Mouse (Mus musculus): ENCODE measurements around the gene Zdhhc13. TPM values are rescaled to one million over a fixed set of nuclear protein-coding genes. Genes with fewer than 3 reads are reported as not detected.

Gene Zdhhc13
- polyA plus RNA-seq, 1 experiment from 2014 or later: 37.0 TPM

DNA sequence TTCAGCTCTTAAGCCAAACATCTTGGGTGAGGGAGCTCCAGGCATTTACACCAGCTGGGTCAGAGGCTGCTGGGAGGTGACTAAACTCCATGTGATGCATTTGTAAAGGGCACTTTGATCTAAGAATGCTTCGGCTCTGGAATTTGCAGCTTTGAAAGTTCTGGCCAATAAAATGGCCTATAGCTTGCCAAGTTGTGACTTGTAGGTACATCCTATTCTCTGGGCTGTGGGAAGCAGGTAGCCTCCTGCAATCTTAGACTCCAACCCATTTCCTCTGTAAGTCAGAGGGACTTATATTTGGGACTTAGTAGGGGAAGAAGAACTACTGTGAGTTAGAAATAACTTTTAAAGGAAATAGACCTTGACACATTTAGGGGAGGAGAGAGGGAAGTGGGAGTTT lies 72.1 kb downstream of the Zdhhc13 start:
- H3K27me3 ChIP-seq (replicated peaks; ENCODE audit: control insufficient read depth, insufficient read depth, low read length): no peaks in the 10 kb centered on the region
- H3K4me1 ChIP-seq (ENCODE audit: control insufficient read depth, insufficient read depth, low read depth, low read length): no peaks in the 10 kb centered on the region
- H3K4me2 ChIP-seq (ENCODE audit: low read length): no peak overlapping the region
- no peak overlapping the region for H3K27ac ChIP-seq (ENCODE audit: low read depth, low read length)
- WGBS: 65% methylated on average over 1 of the region's 1 CpGs
- no peak overlapping the region for H3K4me3 ChIP-seq (ENCODE audit: low read length)
- no peak overlapping the region for H3K9ac ChIP-seq (ENCODE audit: low read depth, low read length)
- H3K9me3 ChIP-seq (ENCODE audit: control insufficient read depth, low read length): no peaks in the 10 kb centered on the region
- no peaks in the 10 kb centered on the region for H3K36me3 ChIP-seq (ENCODE audit: control insufficient read depth, insufficient read depth, low read length)
- no peak for ATAC-seq

DNA sequence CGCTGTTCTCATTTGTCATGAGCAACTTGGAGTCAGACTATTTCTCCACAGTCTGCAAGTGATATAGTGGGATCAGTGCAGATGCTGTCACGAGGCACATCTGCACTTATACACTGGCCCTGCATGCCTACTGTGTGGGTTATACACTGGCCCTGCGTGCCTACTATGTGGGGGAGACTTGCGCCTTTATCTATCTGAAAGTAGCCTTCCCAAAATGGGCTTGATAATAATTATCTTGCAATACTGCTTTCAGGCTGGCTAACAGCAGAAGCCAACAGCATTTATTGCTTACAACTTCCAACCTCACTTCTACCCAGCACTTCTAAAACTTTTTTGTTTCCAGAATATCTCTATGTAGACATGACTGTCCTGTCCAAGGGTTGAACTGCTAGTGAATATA lies 73.0 kb downstream of the Zdhhc13 start:
- no peaks in the 10 kb centered on the region for H3K4me1 ChIP-seq (ENCODE audit: control insufficient read depth, insufficient read depth, low read depth, low read length)
- no peaks in the 10 kb centered on the region for H3K9me3 ChIP-seq (ENCODE audit: control insufficient read depth, low read length)
- no peaks in the 10 kb centered on the region for H3K27me3 ChIP-seq (replicated peaks; ENCODE audit: control insufficient read depth, insufficient read depth, low read length)
- WGBS: 92% methylated on average over 4 of the region's 4 CpGs
- H3K36me3 ChIP-seq (ENCODE audit: control insufficient read depth, insufficient read depth, low read length): no peaks in the 10 kb centered on the region
- H3K4me3 ChIP-seq (ENCODE audit: low read length): no peak overlapping the region
- no peak for ATAC-seq
- H3K4me2 ChIP-seq (ENCODE audit: low read length): no peak overlapping the region
- H3K9ac ChIP-seq (ENCODE audit: low read depth, low read length): no peak overlapping the region
- no peak overlapping the region for H3K27ac ChIP-seq (ENCODE audit: low read depth, low read length)

DNA sequence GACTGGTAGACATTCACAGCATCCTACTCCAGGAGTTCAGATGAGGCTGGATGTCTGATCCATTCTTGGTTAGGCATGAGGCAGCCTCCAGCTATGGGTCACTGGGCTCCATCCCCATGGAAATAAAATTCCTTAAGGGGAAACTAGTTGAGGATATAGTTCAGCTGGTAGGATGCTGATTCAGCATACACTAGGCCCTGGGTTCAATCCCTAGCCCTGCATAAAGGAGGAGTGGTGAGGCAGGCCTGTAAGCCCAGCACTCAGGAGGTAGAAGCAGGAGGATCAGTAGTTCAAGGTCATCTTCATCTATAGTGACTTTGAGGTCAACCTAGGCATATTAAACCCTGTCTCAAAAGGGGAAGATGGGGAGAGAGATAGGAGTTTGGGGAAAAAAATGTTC lies 75.4 kb downstream of the Zdhhc13 start:
- Histone ChIP-seq H3K4me3 (ENCODE audit: low read length) (no peak overlapping the region), H3K9me3 (ENCODE audit: control insufficient read depth, low read length) (no peaks in the 10 kb centered on the region), H3K36me3 (ENCODE audit: control insufficient read depth, insufficient read depth, low read length) (no peaks in the 10 kb centered on the region), H3K27ac (ENCODE audit: low read depth, low read length) (no peak overlapping the region), H3K4me1 (ENCODE audit: control insufficient read depth, insufficient read depth, low read depth, low read length) (no peaks in the 10 kb centered on the region), H3K9ac (ENCODE audit: low read depth, low read length) (no peak overlapping the region), H3K27me3 (replicated peaks; ENCODE audit: control insufficient read depth, insufficient read depth, low read length) (no peaks in the 10 kb centered on the region), H3K4me2 (ENCODE audit: low read length) (no peak overlapping the region)
- ATAC-seq: no peak

DNA sequence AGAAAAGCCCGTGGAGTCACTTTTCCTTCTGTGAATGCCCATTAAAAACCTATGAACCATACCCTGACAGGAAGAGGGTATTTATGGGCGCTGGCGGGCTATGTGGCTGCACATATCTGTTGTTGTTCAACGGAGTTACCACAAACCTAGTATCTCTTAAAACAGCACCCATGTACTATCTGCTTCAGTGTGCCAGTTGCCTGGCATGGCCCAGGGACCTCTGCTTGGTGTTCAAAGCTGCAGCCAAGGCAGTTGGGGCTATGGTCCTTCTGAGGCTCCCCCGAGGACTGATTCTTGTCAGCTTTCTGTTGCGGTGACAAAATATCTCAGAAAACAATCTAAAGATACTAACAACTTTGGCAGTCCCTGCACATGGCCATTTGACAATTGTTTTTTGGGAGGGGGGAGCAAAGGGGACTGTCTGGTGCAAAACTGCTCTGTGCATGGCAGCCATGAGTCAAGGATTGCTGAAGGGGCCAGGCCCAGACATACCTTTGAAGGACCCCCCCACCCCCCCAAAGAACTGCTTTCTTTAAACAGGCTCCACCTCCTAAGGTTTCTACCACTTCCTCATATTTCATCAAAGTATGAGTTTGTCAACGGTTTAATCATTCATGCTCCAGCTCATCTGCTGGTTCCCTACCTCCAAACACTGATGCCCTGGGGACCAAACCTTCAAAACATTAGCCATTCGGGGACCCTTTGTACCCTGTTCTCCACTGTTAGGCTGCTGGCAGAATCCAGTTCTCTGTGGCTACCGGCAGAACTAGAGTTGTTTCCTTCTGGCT lies 76.1 kb downstream of the Zdhhc13 start:
- Histone ChIP-seq H3K4me2 (ENCODE audit: low read length) (no peak overlapping the region), H3K27me3 (replicated peaks; ENCODE audit: control insufficient read depth, insufficient read depth, low read length) (no peaks in the 10 kb centered on the region), H3K27ac (ENCODE audit: low read depth, low read length) (no peak overlapping the region), H3K9me3 (ENCODE audit: control insufficient read depth, low read length) (no peaks in the 10 kb centered on the region), H3K4me1 (ENCODE audit: control insufficient read depth, insufficient read depth, low read depth, low read length) (no peaks in the 10 kb centered on the region), H3K4me3 (ENCODE audit: low read length) (no peak overlapping the region), H3K36me3 (ENCODE audit: control insufficient read depth, insufficient read depth, low read length) (no peaks in the 10 kb centered on the region), H3K9ac (ENCODE audit: low read depth, low read length) (no peak overlapping the region)
- no peak for ATAC-seq
- WGBS: 90% methylated on average over 9 of the region's 9 CpGs

GRCm38 (mm10) chr7:48867576-48867975 lies 78.8 kb downstream of the Zdhhc13 start:
- no peaks in the 10 kb centered on the region for H3K9me3 ChIP-seq (ENCODE audit: control insufficient read depth, low read length)
- no peaks in the 10 kb centered on the region for H3K4me1 ChIP-seq (ENCODE audit: control insufficient read depth, insufficient read depth, low read depth, low read length)
- no peak overlapping the region for H3K4me3 ChIP-seq (ENCODE audit: low read length)
- no peak overlapping the region for H3K4me2 ChIP-seq (ENCODE audit: low read length)
- 89% methylated on average over 18 of the region's 18 CpGs for WGBS
- no peaks in the 10 kb centered on the region for H3K27me3 ChIP-seq (replicated peaks; ENCODE audit: control insufficient read depth, insufficient read depth, low read length)
- ATAC-seq: no peak
- no peak overlapping the region for H3K9ac ChIP-seq (ENCODE audit: low read depth, low read length)
- no peaks in the 10 kb centered on the region for H3K36me3 ChIP-seq (ENCODE audit: control insufficient read depth, insufficient read depth, low read length)
- no peak overlapping the region for H3K27ac ChIP-seq (ENCODE audit: low read depth, low read length)

- no peak overlapping the region for H3K9ac ChIP-seq (ENCODE audit: low read depth, low read length)
- WGBS: 90% methylated on average over 6 of the region's 6 CpGs
- ATAC-seq: no peak
Measured at GRCm38 (mm10) chr7:48870144-48870543, 81.3 kb downstream of the Zdhhc13 start.

GRCm38 (mm10) chr7:48870579-48871180 lies 81.9 kb downstream of the Zdhhc13 start:
- H3K4me1 ChIP-seq (ENCODE audit: control insufficient read depth, insufficient read depth, low read depth, low read length): no peaks in the 10 kb centered on the region
- H3K27me3 ChIP-seq (replicated peaks; ENCODE audit: control insufficient read depth, insufficient read depth, low read length): no peaks in the 10 kb centered on the region
- WGBS: 94% methylated on average over 21 of the region's 21 CpGs
- no peak overlapping the region for H3K4me3 ChIP-seq (ENCODE audit: low read length)
- no peak overlapping the region for H3K27ac ChIP-seq (ENCODE audit: low read depth, low read length)
- H3K9ac ChIP-seq (ENCODE audit: low read depth, low read length): no peak overlapping the region
- no peaks in the 10 kb centered on the region for H3K9me3 ChIP-seq (ENCODE audit: control insufficient read depth, low read length)
- H3K4me2 ChIP-seq (ENCODE audit: low read length): no peak overlapping the region
- H3K36me3 ChIP-seq (ENCODE audit: control insufficient read depth, insufficient read depth, low read length): no peaks in the 10 kb centered on the region
- ATAC-seq: no peak

More at GRCm38 (mm10) chr7:48870144-48870543, 81.3 kb downstream of the Zdhhc13 start:
- Histone ChIP-seq H3K27ac (ENCODE audit: low read depth, low read length) (no peak overlapping the region), H3K9me3 (ENCODE audit: control insufficient read depth, low read length) (no peaks in the 10 kb centered on the region), H3K4me2 (ENCODE audit: low read length) (no peak overlapping the region), H3K36me3 (ENCODE audit: control insufficient read depth, insufficient read depth, low read length) (no peaks in the 10 kb centered on the region), H3K27me3 (replicated peaks; ENCODE audit: control insufficient read depth, insufficient read depth, low read length) (no peaks in the 10 kb centered on the region), H3K4me1 (ENCODE audit: control insufficient read depth, insufficient read depth, low read depth, low read length) (no peaks in the 10 kb centered on the region), H3K4me3 (ENCODE audit: low read length) (no peak overlapping the region)

- H3K4me1 ChIP-seq (ENCODE audit: control insufficient read depth, insufficient read depth, low read depth, low read length): no peaks in the 10 kb centered on the region
- no peak overlapping the region for H3K4me3 ChIP-seq (ENCODE audit: low read length)
- H3K9ac ChIP-seq (ENCODE audit: low read depth, low read length): no peak overlapping the region
- H3K27ac ChIP-seq (ENCODE audit: low read depth, low read length): no peak overlapping the region
- no peaks in the 10 kb centered on the region for H3K9me3 ChIP-seq (ENCODE audit: control insufficient read depth, low read length)
- no peaks in the 10 kb centered on the region for H3K27me3 ChIP-seq (replicated peaks; ENCODE audit: control insufficient read depth, insufficient read depth, low read length)
- no peak overlapping the region for H3K4me2 ChIP-seq (ENCODE audit: low read length)
- WGBS: 94% methylated on average over 11 of the region's 11 CpGs
- no peak for ATAC-seq
- H3K36me3 ChIP-seq (ENCODE audit: control insufficient read depth, insufficient read depth, low read length): no peaks in the 10 kb centered on the region
Measured at GRCm38 (mm10) chr7:48871292-48871691, 82.5 kb downstream of the Zdhhc13 start.

DNA sequence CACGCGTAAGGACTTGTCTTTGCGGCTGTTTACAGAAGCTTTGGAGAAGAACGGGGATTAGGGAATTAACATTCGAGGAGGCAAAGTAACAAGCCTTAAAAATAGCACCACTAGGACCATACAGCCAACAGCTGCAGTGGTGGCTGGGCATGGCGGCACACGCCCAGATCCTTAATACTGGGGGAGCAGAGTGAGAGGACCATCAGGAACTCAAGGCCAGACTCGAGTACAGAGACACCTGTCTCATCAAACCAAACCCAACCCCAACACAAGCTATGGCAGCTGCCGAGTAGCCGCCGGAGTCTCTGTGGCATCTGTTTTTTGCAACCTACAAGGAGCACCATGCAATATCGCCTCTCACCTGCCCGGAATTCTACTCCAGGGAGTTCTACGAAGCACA lies 86.3 kb downstream of the Zdhhc13 start:
- ATAC-seq: no peak
- H3K36me3 ChIP-seq (ENCODE audit: control insufficient read depth, insufficient read depth, low read length): no peaks in the 10 kb centered on the region
- no peaks in the 10 kb centered on the region for H3K27me3 ChIP-seq (replicated peaks; ENCODE audit: control insufficient read depth, insufficient read depth, low read length)
- H3K9me3 ChIP-seq (ENCODE audit: control insufficient read depth, low read length): no peaks in the 10 kb centered on the region
- H3K4me2 ChIP-seq (ENCODE audit: low read length): no peak overlapping the region
- no peak overlapping the region for H3K9ac ChIP-seq (ENCODE audit: low read depth, low read length)
- H3K4me3 ChIP-seq (ENCODE audit: low read length): no peak overlapping the region
- no peaks in the 10 kb centered on the region for H3K4me1 ChIP-seq (ENCODE audit: control insufficient read depth, insufficient read depth, low read depth, low read length)
- no peak overlapping the region for H3K27ac ChIP-seq (ENCODE audit: low read depth, low read length)
- 94% methylated on average over 14 of the region's 14 CpGs for WGBS

Data from hindbrain, embryonic 16.5 days (tissue).